Mouse (Mus musculus) B cell, adult 2 months (primary cell): ENCODE results near the gene Rangap1.

Experiments
- DNase-seq, 2 experiments: peaks; one replicate each; pipeline ENCODE4 v3.0.0; 2022

Rangap1 gene

DNA sequence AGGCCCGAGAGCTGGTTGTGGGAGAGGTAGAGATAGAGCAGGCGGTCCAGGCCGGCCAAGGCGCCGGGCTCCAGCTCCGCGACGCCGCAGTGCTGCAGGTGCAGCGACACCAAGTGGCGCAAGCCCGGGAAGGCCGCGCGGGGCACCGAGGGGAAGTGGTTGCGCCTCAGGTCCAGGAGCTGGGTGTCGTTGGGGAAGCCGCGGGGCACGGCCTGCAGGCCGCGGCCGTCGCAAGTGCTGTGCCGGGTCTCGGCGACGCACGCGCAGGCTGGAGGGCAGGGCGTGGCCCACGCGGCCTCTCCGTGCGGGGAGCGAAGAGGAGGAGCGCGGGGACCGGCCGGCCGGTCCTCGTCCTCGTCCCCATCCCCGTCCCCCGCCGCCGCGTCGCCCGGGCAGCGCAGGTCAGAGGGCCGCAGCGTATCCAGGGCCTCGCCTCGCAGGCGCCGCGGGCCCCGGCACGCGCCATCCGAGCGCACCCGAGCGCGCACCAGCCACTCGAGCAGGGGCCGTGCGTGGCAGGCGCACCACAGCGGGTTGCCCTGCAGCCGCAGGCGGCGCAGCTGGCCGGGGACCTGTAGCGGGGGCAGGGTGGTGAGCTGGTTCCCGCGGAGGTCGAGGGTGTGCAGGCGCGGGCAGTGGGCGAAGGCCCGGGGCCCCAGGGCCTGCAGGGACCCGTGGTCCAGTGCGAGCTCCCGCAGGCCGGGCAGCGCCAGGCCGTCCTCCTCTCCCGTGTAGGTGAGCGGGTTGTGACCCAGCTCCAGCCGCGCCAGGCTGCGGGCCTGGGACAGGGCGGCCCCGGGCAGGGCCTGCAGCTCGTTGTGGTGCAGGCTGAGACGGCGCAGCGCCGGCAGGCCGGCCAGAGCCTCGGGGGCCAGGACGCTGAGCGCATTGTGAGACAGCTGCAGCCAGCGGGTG, 51.1 kb downstream of the Rangap1 start:
- peak; percentile 87 for DNase-seq

DNA sequence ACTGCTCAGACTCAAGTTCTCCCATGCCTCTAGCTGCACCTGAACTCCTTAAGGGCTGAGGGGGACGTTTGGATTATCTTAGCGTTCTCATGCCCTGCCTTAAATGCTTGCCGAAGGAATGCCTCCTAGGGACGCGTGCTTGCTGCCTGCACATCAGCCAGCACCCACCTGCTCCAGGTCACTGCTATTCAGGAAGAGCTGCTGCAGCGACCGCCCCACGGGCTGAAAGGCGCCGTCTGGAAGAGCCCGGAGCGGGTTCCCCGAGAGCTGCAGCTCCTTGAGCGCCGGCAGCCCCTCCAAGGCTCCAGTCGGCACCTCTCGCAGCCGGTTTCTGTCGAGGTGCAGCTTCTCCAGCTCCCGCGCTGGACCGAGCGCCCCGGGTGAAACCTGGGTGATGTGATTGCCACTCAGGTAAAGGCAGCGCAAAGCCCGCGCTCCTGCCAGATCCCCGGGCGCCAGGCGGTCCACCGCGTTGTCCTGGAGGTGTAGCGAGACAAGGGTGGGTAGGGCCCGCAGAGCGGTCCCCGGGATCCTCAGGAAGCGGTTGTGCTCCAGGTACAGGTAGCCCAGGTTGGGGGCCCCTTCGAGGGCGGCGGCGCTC, 51.9 kb downstream of the Rangap1 start:
- DNase-seq = no peak

DNA sequence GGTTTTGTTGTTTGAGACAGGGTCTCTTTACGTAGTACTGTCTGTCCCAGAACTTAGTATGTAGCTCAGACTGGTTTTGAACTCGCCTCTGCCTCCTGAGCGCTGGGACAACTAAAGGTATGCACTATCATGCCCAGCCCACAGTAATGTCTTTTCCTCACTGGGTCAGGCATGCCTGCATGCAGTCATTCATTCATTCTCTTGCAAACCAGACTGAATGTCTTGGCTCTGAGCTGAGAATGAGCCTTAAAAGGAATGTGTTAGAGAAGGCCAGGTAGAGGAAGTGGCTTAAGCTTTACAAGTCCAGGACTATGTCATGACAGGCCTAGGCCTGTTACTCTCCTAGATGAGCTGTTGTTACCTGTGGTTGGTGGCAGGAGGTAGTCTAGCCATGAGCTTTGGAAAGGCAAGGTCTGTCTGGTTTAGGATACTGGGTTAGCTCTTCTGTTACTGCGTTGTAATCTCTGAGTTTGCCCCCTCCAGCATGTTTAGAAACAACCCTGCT, 65.0 kb downstream of the Rangap1 start:
- no peak for DNase-seq

DNA sequence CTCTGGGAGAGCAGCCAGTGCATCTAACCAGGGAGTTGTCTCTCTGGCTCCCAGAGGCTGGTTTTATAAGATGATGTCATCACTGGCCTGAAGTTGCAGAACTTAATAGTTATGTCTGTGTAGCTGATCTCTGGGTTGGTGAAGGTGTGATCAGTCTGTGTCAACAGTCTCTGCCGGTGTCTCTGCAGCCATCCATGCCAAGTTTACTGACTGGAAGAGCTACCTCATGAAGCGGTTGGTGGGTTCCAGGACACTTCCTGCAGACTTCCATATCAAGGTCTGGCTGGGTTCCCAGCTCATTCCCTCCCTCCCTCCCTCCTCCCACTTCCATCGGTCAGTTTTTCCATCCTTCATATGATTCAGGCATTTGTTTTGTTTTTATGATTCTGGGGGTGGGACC, 68.7 kb downstream of the Rangap1 start:
- DNase-seq = no peak

DNA sequence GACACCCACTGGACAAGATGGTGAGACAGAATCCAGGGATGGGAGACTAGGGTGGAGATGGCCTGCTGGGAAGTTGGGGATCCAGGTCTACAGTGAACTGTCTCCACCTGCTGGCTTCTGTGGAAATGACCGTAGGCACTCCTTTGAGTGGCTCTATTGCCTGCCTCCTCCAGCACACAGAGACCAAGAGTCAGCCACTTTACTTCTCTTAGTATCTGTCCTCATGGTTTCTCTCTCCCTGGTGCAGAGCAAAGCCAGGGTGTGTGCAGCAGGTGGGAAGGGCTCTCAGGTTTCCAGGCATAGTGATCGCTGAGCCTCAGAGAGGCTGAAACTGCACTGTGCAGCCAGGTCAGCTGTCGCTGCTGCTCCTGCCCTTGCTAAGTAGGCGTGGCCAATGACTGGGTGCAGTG, 75.1 kb downstream of the Rangap1 start:
- peak; percentile 30 to 40 for DNase-seq

DNA sequence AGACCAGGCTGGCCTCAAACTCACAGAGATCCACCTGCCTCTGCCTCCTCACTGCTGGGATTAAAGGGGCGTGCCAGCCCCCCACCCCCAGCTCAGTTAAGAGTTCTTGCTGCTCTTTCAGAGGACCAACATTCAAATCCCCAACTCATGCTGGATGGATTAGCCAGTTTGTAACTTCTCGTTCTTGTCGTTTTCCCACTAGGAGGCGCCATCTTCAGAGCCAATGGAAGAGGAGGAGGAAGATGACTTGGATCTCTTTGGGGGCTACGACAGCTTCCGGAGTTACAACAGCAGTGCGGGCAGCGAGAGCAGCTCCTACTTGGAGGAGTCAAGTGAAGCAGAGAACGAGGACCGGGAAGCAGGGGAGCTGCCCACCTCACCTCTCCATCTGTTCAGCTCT, 78.4 kb downstream of the Rangap1 start:
- DNase-seq = no peak

DNA sequence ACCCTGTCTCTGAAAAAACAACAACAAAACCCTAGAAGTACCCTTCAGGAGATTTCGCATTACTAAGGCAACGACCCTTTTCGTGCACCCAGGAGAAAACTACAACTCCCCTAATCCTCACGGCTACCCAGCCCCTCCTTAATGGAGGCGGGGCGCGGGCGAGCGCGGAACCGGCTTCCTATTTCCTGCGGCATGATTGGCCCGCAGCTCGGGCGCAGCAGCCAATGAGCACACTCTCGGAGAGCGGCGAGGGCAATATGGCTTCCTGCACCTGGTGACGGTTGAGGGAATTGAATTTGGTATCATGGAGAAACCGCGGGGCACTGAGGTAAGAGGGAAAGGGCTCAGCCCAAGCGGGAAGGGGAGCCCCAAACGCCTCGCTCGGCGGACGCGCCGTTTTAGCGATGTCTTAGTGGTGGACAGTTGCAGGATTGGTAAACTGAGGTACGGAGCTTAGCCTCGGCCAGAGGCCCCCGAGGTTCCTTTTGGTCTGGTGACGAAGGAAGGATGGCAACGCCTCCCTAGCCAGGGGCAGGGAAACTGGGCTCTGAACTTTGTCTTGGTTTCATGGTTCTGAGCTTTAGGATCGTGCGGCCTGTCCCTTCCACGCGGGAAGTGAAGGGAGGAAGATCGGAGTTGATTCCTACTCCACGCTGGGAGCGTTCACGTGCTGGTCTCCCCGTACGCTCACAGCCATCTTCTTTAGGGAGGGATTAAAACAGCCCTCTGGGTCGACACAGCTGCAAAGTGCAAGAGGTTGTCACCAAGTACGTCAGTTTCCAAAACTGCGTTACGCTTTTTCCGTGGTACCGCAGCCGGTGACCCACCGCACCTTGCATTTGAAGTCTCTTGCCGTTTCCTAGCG, 81.4 kb downstream of the Rangap1 start, which contains the start of gene L3mbtl2:
Gene L3mbtl2 (plus strand): TSS at position 193 of the 865 bp plus-strand sequence.
- peak; percentile 91 for DNase-seq

DNA sequence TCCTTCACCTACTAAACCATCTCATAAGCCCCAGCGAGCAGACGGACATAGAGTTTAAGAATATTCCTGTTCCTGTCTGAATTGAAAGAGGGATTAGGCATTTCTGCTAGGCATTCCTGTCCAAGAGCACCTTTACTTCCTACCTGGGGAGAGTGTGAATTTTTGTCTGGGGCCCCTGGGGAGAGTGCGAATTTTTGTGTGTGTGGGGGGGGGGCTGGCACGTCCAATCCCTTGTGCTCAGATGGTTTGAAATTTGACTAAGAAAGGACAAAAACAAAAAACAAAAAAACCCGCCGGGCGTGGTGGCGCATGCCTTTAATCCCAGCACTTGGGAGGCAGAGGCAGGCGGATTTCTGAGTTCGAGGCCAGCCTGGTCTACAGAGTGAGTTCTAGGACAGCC, 82.0 kb downstream of the Rangap1 start:
- DNase-seq = no peak

DNA sequence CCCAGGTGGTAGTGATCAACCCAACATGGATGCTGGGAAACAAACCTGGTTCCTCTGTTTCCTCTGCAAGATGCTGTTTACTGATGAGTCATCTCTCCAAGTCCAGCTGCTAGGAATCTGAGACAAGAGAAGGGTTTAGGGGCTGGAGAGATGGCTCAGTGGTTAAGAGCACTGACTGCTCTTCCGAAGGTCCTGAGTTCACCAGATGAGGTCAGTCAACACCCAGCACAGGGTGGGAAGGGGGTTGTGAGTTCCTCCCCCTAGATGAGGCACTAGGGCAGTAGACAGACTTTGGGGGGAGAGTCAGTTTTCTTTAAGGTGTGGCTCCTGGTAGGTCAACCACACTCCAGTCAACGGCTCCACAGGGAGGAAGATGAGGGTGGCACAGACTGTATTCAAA, 83.6 kb downstream of the Rangap1 start:
- DNase-seq = no peak
